Mouse (Mus musculus) limb, embryonic 13.5 days (tissue): Measurements from ENCODE around the gene Immt. TPM values are rescaled to one million over a fixed set of nuclear protein-coding genes. Genes with fewer than 3 reads are reported as not detected.
"Not testable (repeated sequence)": the region's sequence is repeated elsewhere in the genome, so short reads cannot be mapped to it uniquely, and the experiment has no call there.

Experiments used
- ATAC-seq: fragments of 200-750 bp; cut with Nextera tagmentation; 2 replicates; pipeline ENCODE4 v1.8.0; 2017; ENCODE audit warnings: low read depth, moderate number of reproducible peaks, moderate TSS enrichment; ENCODE audit not compliant: low FRiP score
- H3K27ac ChIP-seq: fragments of 300-500 bp; sonication (generic); 2 replicates; pipeline ENCODE4 v1.5.1; 2015; ENCODE audit warnings: inconsistent platforms, mild to moderate bottlenecking, moderate library complexity
- H3K27me3 ChIP-seq: fragments of 300-500 bp; sonication (generic); 2 replicates; pipeline ENCODE4 v1.6.1; 2015; ENCODE audit warnings: mild to moderate bottlenecking, inconsistent platforms
- H3K36me3 ChIP-seq: fragments of 300-500 bp; sonication (generic); 2 replicates; pipeline ENCODE4 v1.6.1; 2015; ENCODE audit warnings: inconsistent platforms, mild to moderate bottlenecking, moderate library complexity
- H3K4me1 ChIP-seq: fragments of 300-500 bp; sonication (generic); 2 replicates; pipeline ENCODE4 v1.6.1; 2015; ENCODE audit warnings: inconsistent platforms
- H3K4me2 ChIP-seq: fragments of 300-500 bp; sonication (generic); replicated peaks from 2 replicates; pipeline ENCODE4 v1.6.1; 2015; ENCODE audit warnings: inconsistent platforms, mild to moderate bottlenecking, moderate library complexity
- H3K4me3 ChIP-seq: fragments of 300-500 bp; sonication (generic); 2 replicates; pipeline ENCODE4 v1.5.1; 2015; ENCODE audit warnings: moderate library complexity, mild to moderate bottlenecking, inconsistent platforms
- H3K9ac ChIP-seq: fragments of 300-500 bp; sonication (generic); 2 replicates; pipeline ENCODE4 v1.6.1; 2015; ENCODE audit warnings: mild to moderate bottlenecking, inconsistent platforms
- H3K9me3 ChIP-seq: fragments of 300-500 bp; sonication (generic); 2 replicates; pipeline ENCODE4 v1.6.1; 2016; ENCODE audit warnings: inconsistent platforms
- WGBS: fragments of 180-500 bp; shearing (Covaris S2); methylation state at CpG from one replicate; pipeline ENCODE4 v1.1.7; 2015; 5-methylcytosine and 5-hydroxymethylcytosine counted together
- polyA plus RNA-seq: library from polyadenylated mRNA; unstranded; fragments of >200 nt; fragmentation: Nextera tagmentation; extraction: Ambion mirVana; gene quantifications from 2 replicates; pipeline ENCODE4 v1.2.1, GENCODE M21; 2015

Immt gene
- polyA plus RNA-seq, 1 experiment from 2014 or later = 174 TPM

DNA sequence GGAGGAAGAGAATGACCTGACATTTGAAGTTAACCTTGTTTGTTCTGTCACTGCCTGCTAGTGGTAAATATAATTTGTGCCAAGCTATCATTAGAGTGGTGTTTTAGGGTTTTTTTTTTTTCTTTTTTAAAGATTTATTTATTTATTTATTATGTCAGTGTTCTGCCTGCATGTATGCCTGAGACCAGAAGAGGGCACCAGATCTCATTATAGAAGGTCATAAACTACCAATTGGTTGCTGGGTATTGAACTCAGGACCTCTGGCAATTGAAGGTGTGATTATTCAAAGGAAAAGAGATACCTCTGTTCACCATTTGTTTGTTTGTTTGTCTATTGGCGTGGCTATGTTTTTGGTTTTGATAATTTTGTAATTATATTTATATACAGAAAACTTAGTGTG, 37.7 kb downstream of the Immt start:
- Histone ChIP-seq H3K36me3 (peaks cover 82% of the 10 kb centered on the region), H3K4me2 (no peak overlapping the region), H3K4me1 (no peaks in the 10 kb centered on the region), H3K27ac (no peak overlapping the region), H3K9ac (no peak overlapping the region), H3K9me3 (no peaks in the 10 kb centered on the region), H3K4me3 (no peak overlapping the region), H3K27me3 (no peaks in the 10 kb centered on the region)
- 87% methylated on average over 1 of the region's 1 CpGs for WGBS
- ATAC-seq = no peak

DNA sequence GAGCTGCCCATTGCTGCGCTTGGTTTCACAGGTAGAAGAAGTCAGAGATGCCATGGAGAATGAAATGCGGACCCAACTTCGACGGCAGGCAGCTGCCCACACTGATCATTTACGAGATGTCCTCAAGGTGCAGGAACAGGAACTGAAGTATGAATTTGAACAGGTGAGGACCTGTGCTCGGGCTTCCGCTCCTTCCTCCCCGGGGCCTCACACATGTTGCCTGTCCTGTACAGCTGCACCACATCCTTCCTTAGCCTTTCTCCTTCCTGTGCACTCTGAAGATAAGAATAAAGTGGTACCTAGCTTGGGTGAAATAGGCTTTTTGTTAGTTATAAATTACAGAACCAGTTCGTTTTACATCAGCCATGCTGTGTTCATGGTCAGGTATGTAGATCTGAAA, 40.3 kb downstream of the Immt start:
- no peak overlapping the region for H3K4me3 ChIP-seq
- H3K27me3 ChIP-seq = no peaks in the 10 kb centered on the region
- no peak overlapping the region for H3K4me2 ChIP-seq
- H3K4me1 ChIP-seq = no peaks in the 10 kb centered on the region
- H3K9ac ChIP-seq = no peak overlapping the region
- peaks cover 85% of the 10 kb centered on the region for H3K36me3 ChIP-seq
- no peaks in the 10 kb centered on the region for H3K9me3 ChIP-seq
- WGBS = 94% methylated on average over 9 of the region's 9 CpGs
- no peak for ATAC-seq
- H3K27ac ChIP-seq = no peak overlapping the region

DNA sequence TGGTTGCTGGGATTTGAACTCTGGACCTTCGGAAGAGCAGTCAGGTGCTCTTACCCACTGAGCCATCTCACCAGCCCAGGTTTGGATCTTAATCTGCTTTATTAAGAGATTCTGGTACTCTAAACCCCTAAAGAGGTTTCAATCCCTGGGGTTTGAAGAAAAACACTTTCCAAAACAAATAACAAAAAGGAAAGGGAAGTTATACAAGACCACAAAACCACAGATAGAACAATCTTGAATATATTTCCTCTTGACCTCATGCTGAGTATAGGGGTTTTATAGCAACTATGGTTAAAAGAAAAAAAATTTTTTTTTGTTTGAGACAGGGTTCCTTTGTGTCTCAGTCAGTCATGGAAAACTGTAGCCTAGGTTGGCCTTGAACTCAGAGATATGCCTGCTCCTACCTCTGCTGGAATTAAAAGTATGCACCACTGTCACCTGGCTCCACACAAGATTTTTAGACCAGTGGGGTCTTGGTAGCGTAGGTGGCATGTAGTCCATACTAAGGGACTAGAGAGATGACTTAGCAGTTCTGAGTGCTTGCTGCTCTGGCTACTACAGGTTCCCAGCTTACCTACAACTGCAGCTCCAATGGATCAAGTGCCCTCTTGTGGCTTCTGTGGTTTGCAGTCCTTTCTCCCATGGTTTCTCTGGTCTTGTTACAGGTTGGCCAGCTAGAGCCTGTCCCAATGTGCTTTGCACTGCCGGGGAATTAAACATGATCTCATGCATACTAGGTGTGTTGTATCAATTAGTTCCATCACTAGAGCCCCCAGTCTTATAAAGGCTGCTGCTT, 47.0 kb downstream of the Immt start:
- H3K27me3 ChIP-seq = no peaks in the 10 kb centered on the region
- no peak overlapping the region for H3K4me3 ChIP-seq
- H3K4me1 ChIP-seq = no peaks in the 10 kb centered on the region
- no peak for ATAC-seq
- no peak overlapping the region for H3K27ac ChIP-seq
- no peak overlapping the region for H3K9ac ChIP-seq
- H3K4me2 ChIP-seq = no peak overlapping the region
- H3K9me3 ChIP-seq = no peaks in the 10 kb centered on the region
- WGBS = 90% methylated on average over 3 of the region's 3 CpGs
- H3K36me3 ChIP-seq = peaks cover 92% of the 10 kb centered on the region

DNA sequence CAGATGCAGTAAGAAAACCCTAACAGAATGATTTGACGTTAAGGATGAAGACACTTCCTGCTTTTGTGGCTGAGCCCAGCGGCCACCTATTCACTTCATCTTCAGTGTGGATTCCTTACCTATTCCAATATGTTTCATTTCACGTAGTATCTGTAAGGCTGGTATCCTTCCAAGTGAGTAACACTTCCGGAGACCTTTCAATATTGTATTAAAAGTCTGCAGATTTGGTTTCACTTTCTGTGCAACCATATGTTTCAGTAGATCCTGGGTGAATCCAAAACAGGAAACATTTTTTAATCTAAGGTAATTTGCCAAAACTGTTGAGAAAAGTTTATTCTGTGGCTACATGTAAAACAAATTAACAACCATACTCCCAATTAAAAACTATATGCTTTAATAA, 62.1 kb downstream of the Immt start:
- no peak overlapping the region for H3K27ac ChIP-seq
- no peaks in the 10 kb centered on the region for H3K4me1 ChIP-seq
- 94% methylated on average over 4 of the region's 4 CpGs for WGBS
- no peak overlapping the region for H3K4me3 ChIP-seq
- H3K9me3 ChIP-seq = no peaks in the 10 kb centered on the region
- no peak for ATAC-seq
- H3K36me3 ChIP-seq = peaks cover 96% of the 10 kb centered on the region
- H3K9ac ChIP-seq = no peak overlapping the region
- no peak overlapping the region for H3K4me2 ChIP-seq
- no peaks in the 10 kb centered on the region for H3K27me3 ChIP-seq

DNA sequence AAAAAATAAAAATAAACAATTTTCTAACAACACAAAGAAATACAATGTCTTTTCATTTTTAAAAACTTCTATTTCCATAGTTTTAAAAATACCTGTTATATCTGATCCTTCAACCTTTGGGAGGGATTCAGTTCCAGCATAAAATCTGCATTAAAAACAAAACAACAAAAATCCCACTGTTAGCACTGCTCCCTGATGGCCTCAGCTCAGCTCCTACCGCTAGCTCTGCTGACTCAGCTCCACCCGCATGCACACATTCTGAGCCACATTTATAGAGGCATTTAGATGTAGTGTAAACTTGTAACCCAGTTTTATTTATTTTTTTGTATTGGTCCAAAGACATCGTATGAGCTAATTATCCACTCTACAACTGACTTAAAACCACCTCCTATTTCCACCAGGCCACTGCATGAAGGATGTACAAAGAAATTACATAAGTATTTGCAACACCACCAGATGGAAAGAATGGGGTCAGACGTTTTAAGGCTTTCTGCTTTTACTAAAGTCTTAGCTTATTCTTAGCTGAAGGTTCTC, 76.6 kb downstream of the Immt start:
- Histone ChIP-seq H3K27me3 (no peaks in the 10 kb centered on the region), H3K27ac (no peak overlapping the region), H3K9ac (peak overlapping the region; percentile 76), H3K4me3 (peak overlapping the region; percentile 80), H3K4me2 (peak overlapping the region; percentile 88), H3K4me1 (peaks cover 29% of the 10 kb centered on the region), H3K9me3 (no peaks in the 10 kb centered on the region), H3K36me3 (peaks cover 29% of the 10 kb centered on the region)
- ATAC-seq = no peak
- WGBS = 6% methylated on average over 4 of the region's 4 CpGs

DNA sequence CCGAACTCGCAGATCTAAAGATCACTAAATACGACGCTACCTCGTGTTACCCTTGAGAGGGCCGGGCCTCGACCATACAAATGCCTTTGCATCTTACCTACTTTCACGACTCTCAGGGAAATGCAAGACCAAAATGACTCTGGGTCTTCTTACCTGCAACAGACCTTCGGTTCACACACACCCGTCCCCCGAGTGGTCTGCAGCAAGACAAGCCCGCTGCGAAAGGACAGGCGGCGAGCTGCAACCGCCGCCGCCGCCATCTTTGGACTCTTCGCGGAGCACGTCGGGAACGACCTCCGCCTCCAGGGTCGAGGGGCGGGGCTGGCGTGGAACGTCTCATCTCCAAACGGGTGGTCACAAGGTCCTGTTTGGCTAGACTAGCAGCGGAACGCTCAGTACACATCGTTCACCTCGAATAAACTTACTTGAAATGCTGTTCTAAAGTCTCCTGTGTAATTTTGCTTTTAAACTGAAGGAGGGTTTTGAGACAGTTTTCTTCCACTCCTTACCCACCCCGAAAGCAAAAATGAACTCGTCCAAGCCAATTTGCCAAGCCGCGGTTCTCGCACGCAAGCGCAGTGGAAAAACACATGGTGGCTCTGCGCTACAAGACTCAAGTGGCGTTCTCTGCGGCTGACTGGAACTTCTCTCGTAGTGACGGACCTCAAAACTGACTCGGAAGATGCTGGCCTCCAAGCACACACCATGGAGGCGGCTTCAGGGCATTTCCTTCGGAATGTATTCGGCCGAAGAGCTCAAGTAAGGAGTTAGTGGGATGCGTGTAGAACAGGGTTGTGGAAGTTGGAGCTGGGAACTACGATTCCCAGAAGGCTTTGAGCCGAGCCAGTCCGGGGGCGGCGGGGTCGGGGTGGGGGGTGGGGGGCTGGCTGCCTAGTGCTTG, 77.6 kb downstream of the Immt start, which contains the start of the genes Ptcd3 and Polr1a:
Ptcd3 (minus strand) TSS at position 270 of the 901 bp plus-strand sequence.
Polr1a (plus strand) TSS at position 573 of the 901 bp plus-strand sequence.
- peak; percentile 93 for ATAC-seq
- H3K27me3 ChIP-seq = no peaks in the 10 kb centered on the region
- H3K9ac ChIP-seq = peak within 1 kb of the TSS; percentile 76
- peaks cover 29% of the 10 kb centered on the region for H3K4me1 ChIP-seq
- H3K36me3 ChIP-seq = peaks cover 28% of the 10 kb centered on the region
- H3K4me3 ChIP-seq = peak within 1 kb of the TSS; percentile 80
- H3K9me3 ChIP-seq = no peaks in the 10 kb centered on the region
- peak within 1 kb of the TSS; percentile 69; the same call in 1 of the 2 replicates for H3K27ac ChIP-seq
- WGBS = under 1% methylated on average over 58 of the region's 58 CpGs
- peak within 1 kb of the TSS; percentile 88 for H3K4me2 ChIP-seq

DNA sequence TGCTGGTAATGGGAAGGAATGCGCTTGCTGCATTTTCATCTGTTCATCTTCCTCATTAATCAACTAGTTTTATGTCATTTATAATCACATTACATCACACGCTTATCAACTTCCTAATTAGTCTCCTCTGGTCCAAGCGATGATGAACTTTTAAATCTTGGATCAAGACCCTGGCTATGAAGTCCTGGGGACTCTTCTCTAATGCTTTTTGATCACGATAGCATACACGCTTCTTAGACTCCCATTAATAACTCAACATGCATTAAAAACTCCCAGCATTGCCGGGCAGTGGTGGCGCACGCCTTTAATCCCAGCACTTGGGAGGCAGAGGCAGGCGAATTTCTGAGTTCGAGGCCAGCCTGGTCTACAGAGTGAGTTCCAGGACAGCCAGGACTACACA, 78.3 kb downstream of the Immt start:
- Histone ChIP-seq H3K9ac (peak overlapping the region; percentile 76), H3K9me3 (no peaks in the 10 kb centered on the region), H3K36me3 (peaks cover 26% of the 10 kb centered on the region), H3K27me3 (no peaks in the 10 kb centered on the region), H3K4me1 (peaks cover 29% of the 10 kb centered on the region), H3K4me2 (peak overlapping the region; percentile 88), H3K27ac (peak overlapping the region; percentile 69; the same call in 1 of the 2 replicates), H3K4me3 (peak overlapping the region; percentile 80)
- 26% methylated on average over 10 of the region's 10 CpGs for WGBS
- ATAC-seq = peak; percentile 17; the same call in 1 of the 2 replicates

DNA sequence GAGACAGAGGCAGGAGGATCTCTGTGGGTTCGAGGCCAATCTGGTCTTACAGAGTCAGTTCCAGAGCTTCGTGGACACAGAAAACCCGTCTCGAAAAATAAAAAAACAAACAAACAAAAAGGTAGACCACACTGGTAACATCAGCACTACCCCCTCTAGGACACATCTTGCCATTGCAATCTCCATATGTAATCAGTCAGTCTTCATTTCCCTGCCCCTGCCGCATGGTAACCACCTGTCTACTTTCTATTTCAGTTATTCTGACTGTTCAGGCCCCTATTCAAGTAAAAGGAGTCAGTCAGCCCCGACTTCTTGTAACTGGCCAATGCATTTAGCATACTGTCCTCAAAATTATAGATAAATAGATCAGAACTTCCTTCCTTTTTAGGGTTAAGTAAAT, 78.7 kb downstream of the Immt start:
- Histone ChIP-seq H3K4me2 (peak overlapping the region; percentile 88), H3K9me3 (no peaks in the 10 kb centered on the region), H3K9ac (no peak overlapping the region), H3K36me3 (peaks cover 23% of the 10 kb centered on the region), H3K27ac (no peak overlapping the region), H3K27me3 (no peaks in the 10 kb centered on the region), H3K4me1 (peaks cover 29% of the 10 kb centered on the region), H3K4me3 (peak overlapping the region; percentile 80)
- WGBS = 77% methylated on average over 6 of the region's 6 CpGs
- ATAC-seq = no peak

DNA sequence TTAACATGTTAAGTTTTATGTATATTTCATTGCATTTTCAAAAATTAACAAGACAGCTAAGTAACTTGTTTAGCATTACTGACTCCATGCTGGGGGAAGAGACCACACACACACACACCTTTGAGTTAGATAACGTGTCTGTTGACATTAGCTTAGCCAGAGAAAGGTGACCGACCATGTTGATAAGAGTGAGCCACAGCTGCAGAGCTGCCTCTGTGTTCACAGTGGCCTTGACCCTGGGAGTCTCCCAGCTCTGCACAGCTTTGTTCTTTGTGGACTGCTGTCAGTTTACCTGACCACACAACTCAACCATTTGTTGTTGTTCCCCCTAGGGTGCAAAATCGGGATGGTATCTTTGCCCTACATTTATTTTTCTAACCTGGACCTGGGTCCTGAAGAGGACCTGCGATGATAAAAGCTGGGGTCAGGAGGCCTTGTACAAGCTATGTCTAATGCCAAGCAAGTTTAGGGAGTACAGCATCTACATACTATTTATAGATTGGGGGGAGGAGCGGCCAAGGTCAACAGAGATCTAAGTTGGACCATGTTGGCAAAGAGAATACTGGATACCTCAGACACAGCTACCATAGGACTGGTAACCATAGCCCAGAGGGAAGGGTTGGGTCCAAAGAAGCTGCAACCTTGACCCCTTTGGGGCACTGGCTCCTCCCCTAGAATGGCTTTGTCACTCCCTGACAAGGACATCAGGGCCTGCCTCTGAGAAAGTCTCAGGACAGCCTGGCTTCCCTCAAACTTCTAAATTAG, 80.7 kb downstream of the Immt start:
- peaks cover 30% of the 10 kb centered on the region for H3K36me3 ChIP-seq
- H3K4me1 ChIP-seq = peaks cover 26% of the 10 kb centered on the region
- H3K27me3 ChIP-seq = no peaks in the 10 kb centered on the region
- no peak for ATAC-seq
- WGBS = 93% methylated on average over 5 of the region's 5 CpGs
- H3K9ac ChIP-seq = no peak overlapping the region
- no peak overlapping the region for H3K27ac ChIP-seq
- H3K4me3 ChIP-seq = no peak overlapping the region
- H3K9me3 ChIP-seq = no peaks in the 10 kb centered on the region
- H3K4me2 ChIP-seq = no peak overlapping the region

DNA sequence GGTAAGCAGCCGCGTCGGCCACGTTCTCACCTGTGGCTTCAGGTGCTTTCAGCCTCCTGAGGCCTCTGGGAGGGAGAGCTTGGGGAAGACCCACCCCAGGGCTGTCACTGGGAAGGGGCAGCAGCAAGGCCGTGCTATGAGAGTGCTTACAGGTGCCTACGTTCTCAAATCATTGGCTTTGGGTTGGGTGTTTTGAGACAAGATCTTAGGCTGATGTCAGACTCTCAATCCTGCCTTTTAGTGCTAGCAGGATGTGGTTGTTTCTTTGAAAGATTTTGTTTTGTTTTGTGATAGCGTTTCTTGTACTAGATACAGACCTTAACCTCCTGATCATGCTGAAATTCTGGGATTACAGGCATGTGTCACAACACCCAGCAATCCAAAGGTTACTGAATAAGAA, 89.6 kb downstream of the Immt start:
- ATAC-seq = no peak
- peaks cover 95% of the 10 kb centered on the region for H3K36me3 ChIP-seq
- no peak overlapping the region for H3K4me3 ChIP-seq
- H3K4me2 ChIP-seq = no peak overlapping the region
- H3K27me3 ChIP-seq = no peaks in the 10 kb centered on the region
- H3K4me1 ChIP-seq = no peaks in the 10 kb centered on the region
- WGBS = 96% methylated on average over 7 of the region's 7 CpGs
- H3K9ac ChIP-seq = no peak overlapping the region
- H3K9me3 ChIP-seq = no peaks in the 10 kb centered on the region
- H3K27ac ChIP-seq = no peak overlapping the region

DNA sequence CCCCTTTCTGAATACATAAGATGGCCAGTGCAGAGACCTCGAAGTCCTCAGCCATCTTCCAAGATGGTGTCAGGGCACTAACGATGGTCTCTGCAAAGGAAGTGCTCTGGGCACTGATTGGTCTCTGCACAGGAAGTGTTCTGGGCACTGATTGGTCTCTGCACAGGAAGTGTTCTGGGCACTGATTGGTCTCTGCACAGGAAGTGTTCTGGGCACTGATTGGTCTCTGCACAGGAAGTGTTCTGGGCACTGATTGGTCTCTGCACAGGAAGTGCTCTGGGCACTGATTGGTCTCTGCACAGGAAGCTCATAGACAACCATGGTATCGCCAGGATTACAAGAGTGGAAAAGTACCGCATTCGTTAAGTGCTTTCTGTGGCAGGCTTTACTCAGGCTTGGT, 94.1 kb downstream of the Immt start:
- H3K4me1 ChIP-seq, H3K4me3 ChIP-seq, H3K9me3 ChIP-seq, H3K27ac ChIP-seq, ATAC-seq, H3K4me2 ChIP-seq, H3K9ac ChIP-seq, H3K27me3 ChIP-seq: not testable (repeated sequence)
- WGBS = 93% methylated on average over 5 of the region's 5 CpGs
- peaks cover 90% of the 10 kb centered on the region for H3K36me3 ChIP-seq
